Mouse (Mus musculus) lung, adult 10 weeks (tissue): Measurements from ENCODE around the gene Rad1. TPM values are rescaled to one million over a fixed set of nuclear protein-coding genes. Genes with fewer than 3 reads are reported as not detected.

Source experiments
- polyA plus RNA-seq: library from polyadenylated mRNA; stranded (reverse); fragments of 350-450 nt; fragmentation: Illumina TruSeq; extraction: RNeasy Lipid Tissue Mini Kit (QIAGEN cat#74804); gene quantifications from one replicate; pipeline ENCODE4 v1.2.3, GENCODE M21; 2014; ENCODE audit warnings: low read depth, low replicate concordance; ENCODE audit not compliant: insufficient read depth

Rad1 gene
- 13.7 TPM for polyA plus RNA-seq

DNA sequence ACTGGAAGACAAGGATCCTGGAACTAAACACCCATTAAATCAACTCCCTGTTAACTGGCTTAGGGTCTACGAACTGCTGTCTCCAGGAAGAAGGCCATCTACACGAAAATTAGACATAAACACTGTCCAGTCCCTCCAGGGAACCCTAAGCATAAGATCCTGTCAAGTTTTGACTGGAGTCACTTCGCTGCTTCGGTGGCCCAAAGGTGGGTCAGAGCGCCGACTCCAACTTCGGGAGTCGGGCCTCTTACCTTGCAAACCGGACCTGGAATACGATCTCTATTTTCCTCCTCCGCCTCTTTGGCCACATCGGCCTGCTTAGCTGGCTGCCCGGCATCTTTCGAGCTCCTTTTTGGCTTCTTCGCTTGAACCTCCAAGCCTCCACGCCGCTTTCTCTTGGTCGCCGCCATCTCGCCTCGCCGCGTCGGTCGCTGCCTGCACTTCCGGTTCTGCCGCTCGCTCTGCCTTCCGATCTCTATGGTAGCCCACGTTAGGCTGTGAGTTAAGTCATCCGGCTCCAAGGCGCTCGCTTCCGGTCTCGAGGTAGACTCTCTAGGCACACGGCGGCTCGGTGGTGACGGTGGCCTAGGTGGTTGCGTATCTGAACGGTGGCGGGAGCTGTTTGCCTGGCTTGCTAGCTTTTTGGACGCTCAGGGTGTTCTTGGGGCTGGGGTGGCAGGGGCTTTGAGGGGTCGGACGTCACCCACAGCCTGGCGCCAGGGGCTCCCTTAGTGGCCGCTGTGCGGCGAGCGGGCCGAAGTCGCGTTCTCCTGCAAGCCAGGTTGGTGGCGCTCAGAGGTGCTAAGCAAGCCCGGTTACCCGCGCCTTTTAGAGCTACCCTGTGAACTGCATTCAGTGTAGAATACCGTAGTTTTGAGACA, at the start of gene Rad1, which contains the start of gene Brix1:
TSS of gene Rad1 (plus strand) at position 535 of the 881 bp plus-strand sequence.
TSS of gene Brix1 (minus strand) at position 464 of the 881 bp plus-strand sequence.

DNA sequence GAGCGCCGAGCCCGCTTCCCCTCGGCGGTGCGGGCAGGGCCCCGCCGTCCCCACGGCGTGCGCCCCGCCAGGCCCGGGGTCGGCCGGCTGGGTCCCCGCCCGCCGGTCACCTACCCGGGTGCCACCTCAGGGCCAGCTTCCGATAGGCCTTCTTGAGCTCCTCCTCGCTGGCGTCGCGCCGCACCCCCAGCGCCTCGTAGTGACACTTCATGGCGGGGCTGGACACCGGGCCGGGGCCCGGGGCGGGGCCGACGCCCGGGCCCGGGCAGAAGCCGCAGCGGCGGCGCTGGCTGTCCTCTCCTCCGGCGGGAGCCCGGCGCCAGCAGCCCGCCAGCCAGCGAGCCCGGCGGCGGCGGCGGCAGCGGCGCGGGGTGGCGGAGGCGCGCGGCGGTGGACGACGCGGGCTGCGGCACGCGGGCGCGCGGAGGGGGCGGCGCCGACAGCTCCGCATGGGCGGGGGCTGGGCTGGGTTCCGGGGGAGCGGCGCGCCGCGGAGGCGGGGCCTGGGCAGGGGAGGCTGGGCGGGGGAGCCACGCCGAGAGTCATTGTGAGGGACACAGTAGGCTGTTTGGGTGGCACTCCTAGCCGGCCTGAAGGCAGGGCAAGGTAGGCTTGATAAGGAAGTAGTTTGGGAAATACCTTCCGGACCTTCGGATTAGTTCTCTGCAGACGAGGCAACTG, 15.5 kb upstream of the Rad1 start, which contains the start of gene Dnajc21:
TSS of gene Dnajc21 (minus strand) at position 366 of the 681 bp plus-strand sequence.

Other genes starting within 250 kb of the Rad1 start
- not detected for gene Gm21973, start 160.6 kb upstream of the Rad1 start, polyA plus RNA-seq
- not detected for gene Agxt2, start 127.5 kb upstream of the Rad1 start, polyA plus RNA-seq
- gene Dnajc21, start 15.5 kb upstream of the Rad1 start, polyA plus RNA-seq = 15.6 TPM
- 18.7 TPM for gene Brix1, start 71 bp upstream of the Rad1 start, polyA plus RNA-seq
- gene Ttc23l, start 72.7 kb downstream of the Rad1 start, polyA plus RNA-seq = not detected
- gene Rai14, start 228.6 kb downstream of the Rad1 start, polyA plus RNA-seq = 22.7 TPM